Mouse (Mus musculus): ENCODE measurements around the gene Rab32. TPM values are rescaled to one million over a fixed set of nuclear protein-coding genes. Genes with fewer than 3 reads are reported as not detected.
"Not testable (repeated sequence)": the region's sequence is repeated elsewhere in the genome, so short reads cannot be mapped to it uniquely, and the experiment has no call there.

Rab32 gene
- polyA plus RNA-seq (2011; ENCODE audit: insufficient read depth, insufficient read length, low read depth, missing spikeins), result 1.9 and 2.5 TPM in 2 replicates

GRCm38 (mm10) chr10:10557570-10558336 lies at the start of gene Rab32:
Rab32 (minus strand) TSS chr10:10558265.
- peaks cover 8% of the 10 kb centered on the region for H3K27me3 ChIP-seq (ENCODE audit: control insufficient read depth, insufficient read depth, low read length, poor library complexity, severe bottlenecking)

GRCm38 (mm10) chr10:10600771-10601170 lies 42.7 kb upstream of the Rab32 start:
- no peak for TF ChIP-seq EP300 (IDR thresholded peaks at IDR 0.05; ENCODE audit: insufficient read depth, low read depth, low read length)
- TF ChIP-seq CTCF (IDR thresholded peaks at IDR 0.05; ENCODE audit: low read depth, low read length), result no peak
- TF ChIP-seq POLR2A (IDR thresholded peaks at IDR 0.05; ENCODE audit: insufficient read depth, low read length), result no peak
- H3K9ac ChIP-seq (ENCODE audit: low read depth, poor library complexity, severe bottlenecking), result no peak overlapping the region

More at GRCm38 (mm10) chr10:10557570-10558336, at the start of gene Rab32:
- H3K36me3 ChIP-seq (ENCODE audit: control insufficient read depth, insufficient read depth, low read length, poor library complexity, severe bottlenecking), result no peaks in the 10 kb centered on the region
- peak within 1 kb of the TSS; percentile 93 for H3K4me3 ChIP-seq (ENCODE audit: low read depth, low read length)
- no peaks in the 10 kb centered on the region for H3K4me1 ChIP-seq (ENCODE audit: control insufficient read depth, insufficient read depth, low read length)
- peak; percentile 85 for TF ChIP-seq CTCF (IDR thresholded peaks at IDR 0.05; ENCODE audit: low read depth, low read length)
- no peak for TF ChIP-seq POLR2A (IDR thresholded peaks at IDR 0.05; ENCODE audit: insufficient read depth, low read length)
- H3K9ac ChIP-seq (ENCODE audit: low read depth, poor library complexity, severe bottlenecking), result 0 out of 2 replicates have a peak within 1 kb of the TSS, but pooled peaks have one; percentile 33
- no peak within 1 kb of the TSS for H3K27ac ChIP-seq (ENCODE audit: insufficient read depth, low read length)
- H3K9me3 ChIP-seq (replicated peaks; ENCODE audit: control insufficient read depth, insufficient read depth, low read length, poor library complexity, severe bottlenecking), result no peaks in the 10 kb centered on the region

GRCm38 (mm10) chr10:10597495-10597894 lies 39.4 kb upstream of the Rab32 start:
- H3K9ac ChIP-seq (ENCODE audit: low read depth, poor library complexity, severe bottlenecking); H3K4me3 ChIP-seq (ENCODE audit: low read depth, low read length); H3K27ac ChIP-seq (ENCODE audit: insufficient read depth, low read length): not testable (repeated sequence)

More at GRCm38 (mm10) chr10:10600771-10601170, 42.7 kb upstream of the Rab32 start:
- Histone ChIP-seq H3K36me3 (ENCODE audit: control insufficient read depth, insufficient read depth, low read length, poor library complexity, severe bottlenecking) (no peaks in the 10 kb centered on the region), H3K4me3 (ENCODE audit: low read depth, low read length) (no peak overlapping the region), H3K27me3 (ENCODE audit: control insufficient read depth, insufficient read depth, low read length, poor library complexity, severe bottlenecking) (no peaks in the 10 kb centered on the region), H3K9me3 (replicated peaks; ENCODE audit: control insufficient read depth, insufficient read depth, low read length, poor library complexity, severe bottlenecking) (no peaks in the 10 kb centered on the region), H3K27ac (ENCODE audit: insufficient read depth, low read length) (no peak overlapping the region), H3K4me1 (ENCODE audit: control insufficient read depth, insufficient read depth, low read length) (no peaks in the 10 kb centered on the region)

GRCm38 (mm10) chr10:10580811-10581210 lies 22.7 kb upstream of the Rab32 start:
- no peak overlapping the region for H3K4me3 ChIP-seq (ENCODE audit: low read depth, low read length)
- no peaks in the 10 kb centered on the region for H3K36me3 ChIP-seq (ENCODE audit: control insufficient read depth, insufficient read depth, low read length, poor library complexity, severe bottlenecking)
- H3K27me3 ChIP-seq (ENCODE audit: control insufficient read depth, insufficient read depth, low read length, poor library complexity, severe bottlenecking), result no peaks in the 10 kb centered on the region
- no peak overlapping the region for H3K27ac ChIP-seq (ENCODE audit: insufficient read depth, low read length)
- H3K9me3 ChIP-seq (replicated peaks; ENCODE audit: control insufficient read depth, insufficient read depth, low read length, poor library complexity, severe bottlenecking), result 0 out of 2 replicates have a peak, but pooled peaks cover 3% of the 10 kb centered on the region
- no peaks in the 10 kb centered on the region for H3K4me1 ChIP-seq (ENCODE audit: control insufficient read depth, insufficient read depth, low read length)
- TF ChIP-seq CTCF (IDR thresholded peaks at IDR 0.05; ENCODE audit: low read depth, low read length), result no peak
- TF ChIP-seq POLR2A (IDR thresholded peaks at IDR 0.05; ENCODE audit: insufficient read depth, low read length), result no peak
- no peak for TF ChIP-seq EP300 (IDR thresholded peaks at IDR 0.05; ENCODE audit: insufficient read depth, low read depth, low read length)
- no peak overlapping the region for H3K9ac ChIP-seq (ENCODE audit: low read depth, poor library complexity, severe bottlenecking)

More at GRCm38 (mm10) chr10:10597495-10597894, 39.4 kb upstream of the Rab32 start:
- not testable (repeated sequence) for H3K9me3 ChIP-seq (replicated peaks; ENCODE audit: control insufficient read depth, insufficient read depth, low read length, poor library complexity, severe bottlenecking); H3K36me3 ChIP-seq (ENCODE audit: control insufficient read depth, insufficient read depth, low read length, poor library complexity, severe bottlenecking); H3K4me1 ChIP-seq (ENCODE audit: control insufficient read depth, insufficient read depth, low read length); H3K27me3 ChIP-seq (ENCODE audit: control insufficient read depth, insufficient read depth, low read length, poor library complexity, severe bottlenecking)

- no peak overlapping the region for H3K9ac ChIP-seq (ENCODE audit: low read depth, poor library complexity, severe bottlenecking)
- no peaks in the 10 kb centered on the region for H3K36me3 ChIP-seq (ENCODE audit: control insufficient read depth, insufficient read depth, low read length, poor library complexity, severe bottlenecking)
- H3K27me3 ChIP-seq (ENCODE audit: control insufficient read depth, insufficient read depth, low read length, poor library complexity, severe bottlenecking), result no peaks in the 10 kb centered on the region
- TF ChIP-seq CTCF (IDR thresholded peaks at IDR 0.05; ENCODE audit: low read depth, low read length) (no peak), EP300 (IDR thresholded peaks at IDR 0.05; ENCODE audit: insufficient read depth, low read depth, low read length) (no peak), POLR2A (IDR thresholded peaks at IDR 0.05; ENCODE audit: insufficient read depth, low read length) (no peak)
- no peak overlapping the region for H3K27ac ChIP-seq (ENCODE audit: insufficient read depth, low read length)
- H3K4me1 ChIP-seq (ENCODE audit: control insufficient read depth, insufficient read depth, low read length), result no peaks in the 10 kb centered on the region
- H3K9me3 ChIP-seq (replicated peaks; ENCODE audit: control insufficient read depth, insufficient read depth, low read length, poor library complexity, severe bottlenecking), result 0 out of 2 replicates have a peak, but pooled peaks cover 3% of the 10 kb centered on the region
- H3K4me3 ChIP-seq (ENCODE audit: low read depth, low read length), result no peak overlapping the region
Measured at GRCm38 (mm10) chr10:10579821-10580220, 21.8 kb upstream of the Rab32 start.

GRCm38 (mm10) chr10:10558337-10558711 lies 259 bp upstream of the Rab32 start:
- TF ChIP-seq POLR2A (IDR thresholded peaks at IDR 0.05; ENCODE audit: insufficient read depth, low read length) (no peak), CTCF (IDR thresholded peaks at IDR 0.05; ENCODE audit: low read depth, low read length) (no peak), EP300 (IDR thresholded peaks at IDR 0.05; ENCODE audit: insufficient read depth, low read depth, low read length) (no peak)
- no peaks in the 10 kb centered on the region for H3K9me3 ChIP-seq (replicated peaks; ENCODE audit: control insufficient read depth, insufficient read depth, low read length, poor library complexity, severe bottlenecking)
- no peaks in the 10 kb centered on the region for H3K36me3 ChIP-seq (ENCODE audit: control insufficient read depth, insufficient read depth, low read length, poor library complexity, severe bottlenecking)
- H3K4me1 ChIP-seq (ENCODE audit: control insufficient read depth, insufficient read depth, low read length), result no peaks in the 10 kb centered on the region
- no peak overlapping the region for H3K27ac ChIP-seq (ENCODE audit: insufficient read depth, low read length)
- H3K27me3 ChIP-seq (ENCODE audit: control insufficient read depth, insufficient read depth, low read length, poor library complexity, severe bottlenecking), result peaks cover 8% of the 10 kb centered on the region
- no peak overlapping the region for H3K4me3 ChIP-seq (ENCODE audit: low read depth, low read length)
- no peak overlapping the region for H3K9ac ChIP-seq (ENCODE audit: low read depth, poor library complexity, severe bottlenecking)

All from ES-Bruce4 (cell line).